Mouse (Mus musculus): ENCODE measurements at regions not wholly inside any gene's neighbourhood (a gene's known extent, or its start where the extent isn't known, plus 50 kb on each side); places are given as distances from the start of the nearest gene placed in this dataset.

GRCm38 (mm10) chr3:52196936-52197246, 71.2 kb upstream of the Foxo1 start:
- DNase-seq (ENCODE audit: low spot score in 2 of 2) = no peak

- peak; percentile 38 to 53 for DNase-seq (ENCODE audit: low spot score in 2 of 2)
These were observed 70.0 kb upstream of the Foxo1 start for GRCm38 (mm10) chr3:52197982-52198750.

GRCm38 (mm10) chr3:52198751-52199738, 69.1 kb upstream of the Foxo1 start:
- no peak for DNase-seq (ENCODE audit: low spot score in 2 of 2)

- no peak for DNase-seq (ENCODE audit: low spot score in 2 of 2)
These were observed 68.0 kb upstream of the Foxo1 start for GRCm38 (mm10) chr3:52200106-52200505.

- DNase-seq (ENCODE audit: low spot score in 2 of 2) = no peak
These were observed 57.4 kb upstream of the Foxo1 start for GRCm38 (mm10) chr3:52210556-52211302.

- DNase-seq (ENCODE audit: low spot score in 2 of 2) = no peak
These were observed 56.8 kb upstream of the Foxo1 start for GRCm38 (mm10) chr3:52211303-52211695.

- DNase-seq (ENCODE audit: low spot score in 2 of 2) = no peak
These were observed 54.0 kb upstream of the Foxo1 start for GRCm38 (mm10) chr3:52214114-52214513.

- no peak for DNase-seq (ENCODE audit: low spot score in 2 of 2)
These were observed 53.1 kb upstream of the Foxo1 start for GRCm38 (mm10) chr3:52215083-52215482.

Data from frontal cortex, postnatal 25 days (tissue).